13 mouse cellular contexts compared by ENCODE assay signal in the genomic region with DNA sequence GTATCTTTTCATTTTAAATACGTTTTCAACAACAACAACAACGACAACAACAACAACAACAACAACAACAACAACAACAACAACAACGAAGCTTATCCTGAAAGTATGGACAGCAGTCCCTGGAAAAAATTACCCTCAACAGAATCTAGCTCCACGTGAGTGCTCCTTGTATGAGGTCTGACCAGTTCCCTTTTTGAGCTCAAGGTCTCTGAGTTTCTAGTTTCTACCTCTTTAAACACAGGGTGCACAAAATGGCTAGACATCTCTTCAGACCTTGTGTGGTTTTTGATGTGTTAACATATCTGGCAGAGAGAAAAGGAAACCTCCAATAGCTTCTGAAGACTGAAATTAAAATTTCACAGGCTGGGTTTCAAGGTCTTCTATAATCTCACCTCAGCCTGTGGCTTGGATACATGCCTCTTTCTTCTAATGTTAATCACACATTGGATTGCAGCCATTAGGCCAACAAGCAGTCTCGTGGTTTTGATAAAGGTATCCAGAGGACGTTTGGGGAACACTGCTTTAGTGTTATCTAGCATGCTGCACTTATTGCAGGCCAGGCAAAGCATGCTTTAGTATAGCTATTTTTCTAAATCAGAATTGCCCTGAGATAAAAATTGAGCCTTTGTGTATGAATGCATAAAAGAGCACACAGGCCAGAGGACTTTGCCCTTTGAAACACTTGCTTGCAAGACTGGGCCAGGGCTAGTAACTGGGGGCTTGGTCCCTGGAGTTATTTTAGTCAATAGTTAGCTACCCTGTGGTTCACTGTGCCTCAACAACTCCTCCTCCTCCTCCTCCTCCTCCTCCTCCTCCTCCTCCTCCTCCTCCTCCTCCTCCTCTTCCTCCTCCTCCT. TPM values are rescaled to one million over a fixed set of nuclear protein-coding genes. Genes with fewer than 3 reads are reported as not detected.
A peak's percentile ranks its signal among the peaks of the same experiment; 100 is the strongest.
DNase-seq lines count a peak whose midpoint lies in the region; ATAC-seq lines count a peak whose summit lies in the region.
"Had no signal": no experiment of that assay in that cellular context is flagged by ENCODE, and none has a peak within 500 bp of the region (broad histone marks: within the 10 kb centered on the region; RNA-seq: fewer than 3 reads in every experiment).

No protein-coding gene starts in this region.

- 81% methylated on average over 6 of the region's 6 CpGs for WGBS in midbrain, embryonic 11.5 days
- WGBS in midbrain, embryonic 15.5 days, result 77% methylated on average over 6 of the region's 6 CpGs
- 56% methylated on average over 6 of the region's 6 CpGs for WGBS in heart, embryonic 12.5 days

- no peaks in the 10 kb centered on the region for H3K9me3 ChIP-seq in midbrain, embryonic 11.5 days (ENCODE audit: control insufficient read depth, low read length)
- H3K9me3 ChIP-seq in midbrain, embryonic 15.5 days, result no peaks in the 10 kb centered on the region
- 0 out of 2 replicates have a peak, but pooled peaks cover 3% of the 10 kb centered on the region for H3K9me3 ChIP-seq in heart, embryonic 12.5 days (replicated peaks)
- H3K9me3 ChIP-seq: limb, embryonic 15.5 days had no signal

- no peaks in the 10 kb centered on the region for H3K36me3 ChIP-seq in midbrain, embryonic 11.5 days (ENCODE audit: control insufficient read depth, insufficient read depth, low read length)
- H3K36me3 ChIP-seq in midbrain, embryonic 15.5 days (replicated peaks), result no peaks in the 10 kb centered on the region
- no peaks in the 10 kb centered on the region for H3K36me3 ChIP-seq in heart, embryonic 12.5 days
- H3K36me3 ChIP-seq: limb, embryonic 15.5 days had no signal

- H3K4me2 ChIP-seq in midbrain, embryonic 11.5 days, result no peak overlapping the region
- H3K4me2 ChIP-seq in midbrain, embryonic 15.5 days, result no peak overlapping the region
- no peak overlapping the region for H3K4me2 ChIP-seq in heart, embryonic 12.5 days
- H3K4me2 ChIP-seq: limb, embryonic 15.5 days had no signal

- no peak overlapping the region for H3K4me3 ChIP-seq in midbrain, embryonic 11.5 days (ENCODE audit: low read depth, low read length)
- no peak overlapping the region for H3K4me3 ChIP-seq in midbrain, embryonic 15.5 days
- H3K4me3 ChIP-seq in heart, embryonic 12.5 days, result no peak overlapping the region
- H3K4me3 ChIP-seq: erythroblast, embryonic 14.5 days; limb, embryonic 15.5 days had no signal

- H3K27ac ChIP-seq in midbrain, embryonic 11.5 days (ENCODE audit: low read depth, low read length), result no peak overlapping the region
- no peak overlapping the region for H3K27ac ChIP-seq in midbrain, embryonic 15.5 days
- H3K27ac ChIP-seq in heart, embryonic 12.5 days (ENCODE audit: poor library complexity, severe bottlenecking), result peak overlapping the region; percentile 62; the same call in 1 of the 2 replicates
- H3K27ac ChIP-seq: limb, embryonic 15.5 days; macrophage had no signal

- no peak for ATAC-seq in midbrain, embryonic 11.5 days (ENCODE audit: low FRiP score)
- ATAC-seq in midbrain, embryonic 15.5 days (replicated peaks), result no peak
- ATAC-seq in heart, embryonic 12.5 days (ENCODE audit: insufficient number of reproducible peaks, low FRiP score), result no peak

- peak; percentile 23 for DNase-seq in midbrain, embryonic 11.5 days (ENCODE audit: low spot score, missing footprints)
- DNase-seq in kidney, postnatal 10 days, result peak; percentile 14
- DNase-seq in spleen, adult 12 weeks (ENCODE audit: low spot score), result no peak
- DNase-seq in layer of hippocampus, postnatal 25 days (ENCODE audit: extremely low spot score in 1 of 2, low spot score in 1 of 2), result no peak
- DNase-seq in B cell, adult 2 months, result no peak
- DNase-seq: adrenal gland, postnatal 36 days; cerebellum, adult 9-11 months; gastrocnemius, postnatal 10 days had no signal

- no peak overlapping the region for H3K9ac ChIP-seq in midbrain, embryonic 11.5 days (ENCODE audit: low read length)
- H3K9ac ChIP-seq in midbrain, embryonic 15.5 days, result no peak overlapping the region
- H3K9ac ChIP-seq in heart, embryonic 12.5 days, result no peak overlapping the region
- H3K9ac ChIP-seq: limb, embryonic 15.5 days had no signal

- H3K4me1 ChIP-seq in midbrain, embryonic 11.5 days (ENCODE audit: control insufficient read depth, insufficient read depth, low read length), result no peaks in the 10 kb centered on the region
- H3K4me1 ChIP-seq in midbrain, embryonic 15.5 days, result no peaks in the 10 kb centered on the region
- H3K4me1 ChIP-seq in heart, embryonic 12.5 days (replicated peaks), result peaks cover 23% of the 10 kb centered on the region

- no peaks in the 10 kb centered on the region for H3K27me3 ChIP-seq in midbrain, embryonic 11.5 days (ENCODE audit: control insufficient read depth, insufficient read depth, low read length)
- H3K27me3 ChIP-seq in midbrain, embryonic 15.5 days (replicated peaks), result no peaks in the 10 kb centered on the region
- no peaks in the 10 kb centered on the region for H3K27me3 ChIP-seq in heart, embryonic 12.5 days (replicated peaks)
- H3K27me3 ChIP-seq: limb, embryonic 15.5 days had no signal

RNA-seq across cellular contexts. Expression of a gene that starts 3.5 kb away (rescaled TPM):
- 8.7 and 10.1 TPM in 2 replicates for polyA plus RNA-seq in midbrain, embryonic 11.5 days (2014; fragmentation: Nextera tagmentation; extraction: Ambion mirVana)
- 24.0 and 27.1 TPM in 2 replicates for polyA plus RNA-seq in midbrain, embryonic 15.5 days (2015; fragmentation: Nextera tagmentation; extraction: Ambion mirVana)
- polyA plus RNA-seq in heart, embryonic 12.5 days (2016; fragmentation: Nextera tagmentation; extraction: Ambion mirVana), result 32.7 and 34.2 TPM in 2 replicates
- 10 to 100 TPM; 65.3 to 69.6 TPM for total RNA-seq in layer of hippocampus, postnatal 25 days (2021)

Comparison
In these comparisons a context has a peak if more than half of its experiments do, and no peak if none do; other contexts are left out.
1. DNase-seq: peak in midbrain, embryonic 11.5 days (single experiment) and kidney, postnatal 10 days (single experiment); none in spleen, adult 12 weeks (single experiment), layer of hippocampus, postnatal 25 days (0 of 2) and B cell, adult 2 months (0 of 2).